Mouse (Mus musculus): Measurements from ENCODE around the gene Gm6904.
"Not testable (repeated sequence)": the region's sequence is repeated elsewhere in the genome, so short reads cannot be mapped to it uniquely, and the experiment has no call there.

Gene Gm6904

GRCm38 (mm10) chr14:59260056-59260455 is at the start of gene Gm6904:
TSS of gene Gm6904 (minus strand) at chr14:59260216.
- no peak for DNase-seq

DNA sequence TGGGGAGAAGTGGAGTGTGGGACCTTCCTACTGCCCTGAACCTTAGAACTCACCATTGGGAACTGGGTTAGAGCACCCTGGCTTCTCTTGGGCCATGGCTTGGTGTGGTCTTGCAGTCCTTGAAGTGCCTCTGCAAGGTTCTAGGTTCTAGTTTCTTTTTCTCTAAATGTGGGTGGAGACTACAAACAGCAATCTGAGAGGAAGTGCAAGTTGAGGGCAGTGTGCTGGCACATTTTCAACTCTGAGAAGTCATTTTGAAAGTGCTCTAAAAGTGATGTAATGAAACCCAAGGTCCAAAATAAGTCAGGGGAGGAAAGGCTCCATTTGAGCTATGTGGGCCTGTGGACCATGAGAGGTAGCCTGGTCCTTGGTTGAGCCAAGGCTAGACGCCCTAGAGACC is 37.4 kb upstream of the Gm6904 start, which contains the start of gene Phf11a:
TSS of gene Phf11a (minus strand) at position 132 of the 400 bp plus-strand sequence.
- not testable (repeated sequence) for DNase-seq

- DNase-seq = not testable (repeated sequence)
Measured at GRCm38 (mm10) chr14:59291769-59292168, 31.8 kb upstream of the Gm6904 start.

- DNase-seq = not testable (repeated sequence)
Measured at GRCm38 (mm10) chr14:59274961-59275360, 14.9 kb upstream of the Gm6904 start.

GRCm38 (mm10) chr14:59255861-59256260 is 4.2 kb downstream of the Gm6904 start:
- DNase-seq = not testable (repeated sequence)

DNA sequence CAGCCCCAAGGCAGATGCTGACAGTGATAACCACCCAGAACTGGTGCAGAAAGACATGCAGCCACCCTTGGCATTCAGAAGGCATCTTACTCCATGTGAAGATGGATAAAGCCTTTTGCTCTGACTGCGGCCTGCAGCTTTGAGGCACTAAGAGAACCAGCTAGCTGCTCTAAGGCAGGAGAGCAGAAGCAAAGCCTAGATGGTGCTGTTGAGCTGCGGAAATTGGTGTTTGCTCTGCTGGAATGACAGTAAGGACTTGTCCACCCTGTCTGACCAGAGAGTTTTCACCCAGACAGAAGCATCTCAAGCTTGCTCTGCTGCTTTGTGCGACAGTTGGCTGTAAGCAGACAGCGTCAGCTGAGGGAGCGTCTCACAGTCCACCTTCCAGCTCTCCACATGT is 9.7 kb downstream of the Gm6904 start:
- peak; percentile 15 to 32 for DNase-seq

DNA sequence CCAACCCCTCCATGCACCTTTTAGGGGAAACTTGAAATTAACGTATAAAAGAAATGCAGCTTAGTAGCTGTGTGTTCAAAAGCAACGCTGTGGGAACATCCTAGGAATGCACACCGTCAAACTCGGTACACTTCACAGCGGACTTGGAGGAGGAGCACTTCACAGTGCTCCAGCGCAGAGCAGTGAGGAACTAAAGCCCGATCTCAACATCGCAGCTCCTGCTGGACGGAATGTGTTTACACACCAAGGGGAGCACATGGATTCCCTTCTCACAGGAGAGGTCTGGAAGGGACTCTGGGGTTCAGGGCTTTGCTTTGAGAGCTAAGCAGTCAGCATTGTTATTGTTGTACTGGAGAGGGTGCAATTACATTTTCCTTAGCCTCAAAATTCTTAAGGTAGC is 26.4 kb downstream of the Gm6904 start:
- no peak for DNase-seq

DNA sequence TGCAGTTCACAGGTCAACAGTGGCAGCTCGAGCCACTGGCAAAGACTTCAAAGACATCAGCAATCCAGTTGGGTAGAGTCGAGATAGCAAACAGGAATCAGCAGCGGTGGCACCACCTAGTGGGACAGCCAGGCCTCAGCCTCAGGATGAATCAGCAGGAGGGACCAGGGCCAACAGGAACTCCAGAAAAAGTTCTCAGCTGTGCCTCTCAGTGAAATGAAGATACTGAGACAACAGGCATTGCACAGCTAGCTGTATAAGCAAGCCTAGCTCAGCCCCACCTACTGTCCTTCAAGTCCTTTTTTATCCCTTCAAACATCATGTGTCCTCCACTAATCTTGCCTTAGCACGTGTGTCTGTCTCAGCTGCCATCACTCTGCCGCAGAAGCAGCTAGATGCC is 28.0 kb downstream of the Gm6904 start:
- DNase-seq = no peak

DNA sequence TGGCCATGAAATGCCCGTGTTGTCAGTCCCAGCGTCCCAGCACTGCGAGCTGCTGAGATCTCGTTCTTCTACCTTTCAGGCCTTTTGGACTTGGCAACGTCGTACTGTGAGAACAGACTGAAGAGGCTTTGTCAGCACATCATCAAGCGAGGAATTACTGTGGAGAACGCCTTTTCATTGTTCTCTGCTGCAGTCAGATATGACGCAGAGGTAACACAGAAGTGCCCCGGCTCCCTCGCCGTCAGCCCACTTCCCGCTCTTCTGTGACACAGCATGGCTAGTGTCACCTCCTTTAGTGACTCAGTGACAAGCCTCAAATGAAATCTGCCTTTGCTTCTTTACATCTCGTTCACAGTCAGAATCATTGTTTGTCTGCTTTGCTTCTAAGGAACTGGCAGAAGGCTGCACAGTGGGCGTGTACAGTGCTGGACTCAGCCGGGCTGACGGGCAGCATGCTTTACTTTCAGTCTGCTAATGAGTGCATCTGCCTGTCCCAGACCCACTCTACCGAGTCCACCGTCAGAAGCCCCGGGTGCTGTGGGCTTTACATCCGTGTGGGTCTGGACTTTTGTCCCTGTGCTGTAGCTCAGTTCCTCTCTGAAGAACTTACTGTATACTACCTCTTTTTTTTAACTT is 29.6 kb downstream of the Gm6904 start:
- peak in 1 of 2 experiments; percentile 19 for DNase-seq

GRCm38 (mm10) chr14:59229822-59230221 is 30.2 kb downstream of the Gm6904 start:
- no peak for DNase-seq

- no peak for DNase-seq
Measured at GRCm38 (mm10) chr14:59226240-59226639, 33.8 kb downstream of the Gm6904 start.

DNA sequence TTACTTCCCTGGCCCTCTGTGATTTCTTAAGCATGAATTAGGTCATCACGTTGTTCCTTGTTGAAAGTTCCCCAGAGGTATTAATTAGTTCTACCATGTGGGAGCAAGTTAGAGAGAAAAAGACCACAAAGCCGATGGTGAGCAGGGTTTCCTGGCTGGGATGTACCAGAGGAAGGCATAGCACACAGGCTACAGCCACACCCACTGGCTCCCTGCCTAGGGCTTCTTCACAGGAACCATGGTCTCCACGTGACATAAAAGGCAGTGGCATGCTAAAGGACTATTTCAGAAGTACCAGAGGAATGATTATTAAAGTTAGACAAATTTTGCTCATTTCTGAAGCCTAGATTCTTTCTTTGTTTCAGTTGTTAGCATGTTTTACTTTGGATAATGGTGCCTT is 40.8 kb downstream of the Gm6904 start:
- DNase-seq = peak in 1 of 2 experiments; percentile 10

DNA sequence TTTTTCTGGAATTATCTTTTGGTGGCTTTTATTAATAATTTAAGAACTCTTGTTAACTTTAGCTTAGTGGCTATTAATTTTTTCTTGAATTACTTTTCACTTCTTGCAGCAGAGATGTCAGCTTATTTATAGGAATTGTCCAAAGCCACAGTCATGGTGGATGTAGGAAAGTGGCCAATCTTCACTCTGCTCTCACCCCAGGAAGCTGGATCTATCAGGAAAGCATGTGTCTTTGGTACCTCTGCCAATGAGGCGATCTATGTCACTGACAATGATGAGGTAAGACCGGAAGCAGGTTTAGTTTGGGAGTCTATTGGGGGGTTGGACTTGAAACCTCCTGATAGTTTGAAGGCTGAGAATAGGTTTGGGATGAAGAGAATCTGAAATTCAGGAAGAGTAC is 50.2 kb downstream of the Gm6904 start:
- peak; percentile 69 to 74 for DNase-seq

DNA sequence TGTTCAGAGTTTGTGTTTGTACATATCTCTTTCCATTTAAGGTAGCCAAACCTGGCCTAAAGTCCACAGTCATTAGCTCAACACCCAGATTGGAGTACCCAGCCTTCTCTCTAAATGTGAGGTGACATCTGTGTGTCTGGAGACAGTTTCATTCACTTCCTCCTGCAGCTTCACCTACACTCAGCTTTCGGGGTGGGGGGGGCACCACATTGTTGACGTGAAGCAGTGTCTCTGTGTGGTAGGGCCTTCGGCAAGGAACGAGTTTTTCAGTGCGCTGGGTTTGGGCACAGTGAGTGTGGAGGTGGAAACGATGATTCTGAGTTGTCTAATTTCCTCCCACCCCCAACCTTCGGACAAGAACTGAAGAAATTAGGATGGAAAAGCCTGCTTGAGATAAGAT is 51.0 kb downstream of the Gm6904 start:
- no peak for DNase-seq

DNA sequence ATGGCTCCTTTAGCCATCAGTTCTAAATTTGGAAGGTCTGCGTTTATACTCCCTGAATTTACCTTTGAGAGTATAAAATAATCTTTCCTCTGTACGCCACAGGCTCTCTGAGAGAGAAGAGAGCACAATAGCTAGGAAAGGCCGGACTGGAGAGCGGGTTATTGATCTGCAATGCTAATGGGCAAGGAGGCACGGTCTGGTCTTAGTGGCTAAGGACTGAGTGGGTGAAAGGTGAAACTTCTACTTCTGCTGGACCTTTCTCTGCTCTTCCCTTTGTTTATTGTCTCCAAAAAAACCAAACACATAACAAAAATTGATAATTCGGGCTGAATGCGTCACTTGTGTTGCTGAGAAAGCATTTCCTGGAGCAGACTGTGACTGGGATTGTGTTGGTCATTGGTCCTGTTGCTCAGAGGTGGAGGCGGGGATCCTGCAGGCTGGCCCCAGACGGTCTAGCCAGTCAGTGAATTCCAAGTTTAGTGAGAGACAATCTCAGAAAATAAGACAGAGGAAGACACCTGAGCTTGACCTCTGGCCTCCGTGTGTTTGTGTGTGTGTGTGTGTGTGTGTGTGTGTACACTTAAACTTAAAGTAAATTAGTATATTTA is 53.9 kb downstream of the Gm6904 start:
- DNase-seq = no peak

DNA sequence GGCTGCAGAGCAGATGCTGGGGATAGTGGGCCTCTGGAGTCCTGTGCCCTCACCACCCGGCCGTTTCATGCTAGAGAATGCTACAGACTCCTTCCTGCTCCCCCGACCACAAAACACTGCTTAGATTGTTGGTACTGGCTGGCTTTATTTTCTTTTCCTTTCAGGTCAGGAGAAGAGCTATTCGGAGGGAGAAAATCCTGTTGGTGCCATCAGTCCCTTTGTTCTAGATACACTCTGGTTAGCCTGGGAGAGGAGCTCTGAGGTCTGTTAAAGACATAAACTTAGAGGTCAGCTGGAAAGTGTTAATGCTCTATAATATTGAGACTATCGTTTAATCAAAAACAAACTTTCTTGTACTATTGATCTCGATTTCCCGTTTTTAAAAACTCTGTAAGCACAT is 54.6 kb downstream of the Gm6904 start:
- DNase-seq = no peak

DNA sequence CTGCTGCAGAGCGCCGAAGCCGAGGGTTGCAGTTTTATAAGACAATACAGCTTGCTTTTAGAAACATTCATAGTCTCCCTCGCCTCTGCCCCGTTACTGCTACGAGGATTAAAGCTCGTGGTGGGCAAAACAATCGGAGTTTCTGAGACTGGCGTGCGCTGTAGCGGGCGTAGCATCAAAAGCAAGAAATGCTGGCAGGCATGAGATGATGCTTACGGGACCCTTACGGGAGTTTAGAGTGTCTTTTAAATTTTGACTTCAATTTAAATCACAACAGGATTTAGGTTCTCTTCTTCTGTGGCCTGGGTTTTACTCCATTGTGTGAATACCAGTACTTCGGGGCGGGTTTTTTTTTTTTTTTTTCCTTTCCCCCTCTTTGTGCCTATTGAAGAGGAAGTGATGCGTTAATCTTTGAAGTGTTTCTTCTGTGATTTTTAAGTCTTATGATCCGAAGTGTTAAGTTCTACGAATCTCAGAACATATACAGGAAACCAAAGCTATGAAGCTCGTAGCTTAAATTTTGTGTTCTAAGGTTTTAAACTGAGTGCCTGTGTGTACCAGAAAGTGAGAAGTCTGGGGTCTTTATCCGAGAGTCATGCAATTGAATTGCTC is 58.3 kb downstream of the Gm6904 start:
- DNase-seq = no peak

DNA sequence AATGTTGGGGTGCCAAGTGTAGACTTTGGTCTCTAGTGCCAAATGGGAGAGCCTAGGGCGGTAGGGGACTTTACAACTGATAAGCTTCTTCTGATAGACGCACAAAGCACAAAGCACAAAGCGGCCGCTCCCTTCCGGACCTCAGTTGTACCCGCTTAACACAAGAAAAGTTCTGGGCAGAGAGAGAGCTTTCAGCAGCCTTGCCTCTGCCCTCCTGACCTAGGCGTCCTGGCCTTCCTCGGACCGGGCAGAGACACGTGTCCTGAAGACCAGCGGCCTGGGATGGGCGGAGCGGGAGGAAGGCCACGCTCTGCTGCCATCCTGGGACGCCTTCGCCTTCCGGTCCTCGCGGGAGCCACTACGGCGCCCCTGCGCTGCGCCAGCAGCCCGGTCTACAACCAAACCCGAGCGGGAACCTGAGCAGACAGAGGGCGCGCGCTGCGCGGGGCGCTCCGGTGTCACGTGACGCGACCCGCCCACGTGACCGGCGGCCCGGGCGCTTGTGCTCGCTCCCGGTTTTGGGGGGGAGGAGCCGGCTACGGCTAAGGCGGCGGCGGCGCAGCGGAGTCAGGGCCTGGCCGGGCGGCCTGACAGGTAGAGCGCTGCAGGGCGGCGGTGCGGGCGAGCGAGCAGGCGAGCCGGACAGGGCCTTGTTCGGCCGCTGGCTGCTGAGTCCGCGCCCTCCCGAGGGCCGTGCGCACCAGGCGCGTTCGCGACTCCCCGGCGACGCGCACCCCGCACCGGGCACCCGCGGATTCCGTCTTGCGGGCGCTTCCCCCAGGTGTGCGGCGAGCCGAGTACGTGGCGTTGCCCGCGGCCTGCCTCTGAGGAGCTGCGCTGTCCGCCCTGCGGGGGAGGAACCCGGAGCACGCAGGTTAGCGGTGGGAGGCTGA is 59.1 kb downstream of the Gm6904 start, which contains the start of gene Rcbtb1:
TSS of gene Rcbtb1 (plus strand) at position 499 of the 893 bp plus-strand sequence.
- peak; percentile 95 to 96 for DNase-seq

Measured in cerebellum, postnatal 10 days (tissue).